11 mouse cellular contexts compared by ENCODE assay signal in genomic region chr4:32491176-32491575, GRCm38 (mm10).
"Had no signal": no experiment of that assay in that cellular context is flagged by ENCODE, and none has a peak within 500 bp of the region (broad histone marks: within the 10 kb centered on the region; RNA-seq: fewer than 3 reads in every experiment).

No protein-coding gene starts in this region.

- ATAC-seq: intestine, embryonic 15.5 days had no signal

- H3K9ac ChIP-seq: intestine, embryonic 15.5 days; liver, embryonic 15.5 days; neural tube, embryonic 13.5 days had no signal

- H3K9me3 ChIP-seq: intestine, embryonic 15.5 days; liver, embryonic 15.5 days; neural tube, embryonic 13.5 days had no signal

- H3K36me3 ChIP-seq: intestine, embryonic 15.5 days; liver, embryonic 15.5 days; neural tube, embryonic 13.5 days had no signal

- H3K4me2 ChIP-seq: intestine, embryonic 15.5 days; liver, embryonic 11.5 days; liver, embryonic 15.5 days; neural tube, embryonic 13.5 days had no signal

- DNase-seq: kidney, adult 18-20 months; kidney, postnatal 10 days; kidney, postnatal 4 days; lung, adult 2 months; right cerebral cortex, postnatal 14 days; thymus, postnatal 4 days had no signal

- H3K4me1 ChIP-seq: liver, embryonic 15.5 days had no signal

- H3K4me3 ChIP-seq: intestine, embryonic 15.5 days; layer of hippocampus, adult 2 months; liver, embryonic 15.5 days; neural tube, embryonic 13.5 days had no signal

- H3K27me3 ChIP-seq: intestine, embryonic 15.5 days; liver, embryonic 15.5 days; neural tube, embryonic 13.5 days had no signal

- H3K27ac ChIP-seq: intestine, embryonic 15.5 days; layer of hippocampus, adult 2 months; liver, embryonic 15.5 days; neural tube, embryonic 13.5 days had no signal
